Mouse (Mus musculus) forebrain, embryonic 16.5 days (tissue): ENCODE results near the gene Ccdc85c. TPM values are rescaled to one million over a fixed set of nuclear protein-coding genes. Genes with fewer than 3 reads are reported as not detected.

ENCODE experiments used
- ATAC-seq: fragments of 200-750 bp; cut with Nextera tagmentation; 2 replicates; pipeline ENCODE4 v1.8.0; 2017; ENCODE audit warnings: mild to moderate bottlenecking, moderate library complexity
- H3K27ac ChIP-seq: fragments of 300-500 bp; sonication (generic); 2 replicates; pipeline ENCODE4 v1.5.1; 2014; ENCODE audit warnings: low read length, control low read depth
- H3K27me3 ChIP-seq: fragments of 300-500 bp; sonication (generic); replicated peaks from 2 replicates; pipeline ENCODE4 v1.6.1; 2014; ENCODE audit warnings: low read length; ENCODE audit not compliant: control insufficient read depth, insufficient read depth
- H3K36me3 ChIP-seq: fragments of 300-500 bp; sonication (generic); 2 replicates; pipeline ENCODE4 v1.6.1; 2014; ENCODE audit not compliant: control insufficient read depth, insufficient read depth
- H3K4me1 ChIP-seq: fragments of 300-500 bp; sonication (generic); replicated peaks from 2 replicates; pipeline ENCODE4 v1.6.1; 2014; ENCODE audit warnings: low read length; ENCODE audit not compliant: control insufficient read depth, insufficient read depth
- H3K4me2 ChIP-seq: fragments of 300-500 bp; sonication (generic); 2 replicates; pipeline ENCODE4 v1.6.1; 2014; ENCODE audit warnings: mild to moderate bottlenecking, low read length, control low read depth
- H3K4me3 ChIP-seq: fragments of 300-500 bp; sonication (generic); replicated peaks from 2 replicates; pipeline ENCODE4 v1.5.1; 2014; ENCODE audit warnings: mild to moderate bottlenecking, low read length, control low read depth
- H3K9ac ChIP-seq: fragments of 300-500 bp; sonication (generic); replicated peaks from 2 replicates; pipeline ENCODE4 v1.6.1; 2014; ENCODE audit warnings: low read depth, low read length, control low read depth
- H3K9me3 ChIP-seq: fragments of 300-500 bp; sonication (generic); 2 replicates; pipeline ENCODE4 v1.6.1; 2016; ENCODE audit warnings: low read length; ENCODE audit not compliant: control insufficient read depth
- WGBS: fragments of 180-500 bp; shearing (Covaris S2); extraction: QIAGEN DNeasy Blood & Tissue Kit; methylation state at CpG from one replicate; pipeline ENCODE4 v1.1.7; 2014; 5-methylcytosine and 5-hydroxymethylcytosine counted together
- polyA plus RNA-seq: library from polyadenylated mRNA; unstranded; fragments of >200 nt; fragmentation: Nextera tagmentation; extraction: Ambion mirVana; gene quantifications from 2 replicates; pipeline ENCODE4 v1.2.1, GENCODE M21; 2015

Ccdc85c gene
- polyA plus RNA-seq, 1 experiment from 2014 or later: 12.0 TPM

- Histone ChIP-seq H3K36me3 (no peaks in the 10 kb centered on the region), H3K27me3 (no peaks in the 10 kb centered on the region), H3K9me3 (no peaks in the 10 kb centered on the region), H3K27ac (no peak overlapping the region), H3K9ac (no peak overlapping the region), H3K4me2 (peak overlapping the region; percentile 93), H3K4me1 (peaks cover 53% of the 10 kb centered on the region), H3K4me3 (peak overlapping the region; percentile 6)
- WGBS: 40% methylated on average over 7 of the region's 7 CpGs
- ATAC-seq: no peak
Observed at GRCm38 (mm10) chr12:108272143-108272635, 3.0 kb downstream of the Ccdc85c start.

- no peak overlapping the region for H3K27ac ChIP-seq
- no peak for ATAC-seq
- H3K4me2 ChIP-seq: peak overlapping the region; percentile 93
- no peaks in the 10 kb centered on the region for H3K36me3 ChIP-seq
- peak overlapping the region; percentile 6 for H3K4me3 ChIP-seq
- no peaks in the 10 kb centered on the region for H3K27me3 ChIP-seq
- no peak overlapping the region for H3K9ac ChIP-seq
- H3K4me1 ChIP-seq: peaks cover 49% of the 10 kb centered on the region
- no peaks in the 10 kb centered on the region for H3K9me3 ChIP-seq
- WGBS: 65% methylated on average over 16 of the region's 16 CpGs
Observed at GRCm38 (mm10) chr12:108271351-108272142, 3.7 kb downstream of the Ccdc85c start.

GRCm38 (mm10) chr12:108270240-108270919, 4.8 kb downstream of the Ccdc85c start:
- Histone ChIP-seq H3K4me2 (peak overlapping the region; percentile 26), H3K4me3 (no peak overlapping the region), H3K27ac (no peak overlapping the region), H3K9me3 (no peaks in the 10 kb centered on the region), H3K36me3 (no peaks in the 10 kb centered on the region), H3K9ac (0 out of 2 replicates have a peak overlapping the region, but pooled peaks have one; percentile 27), H3K4me1 (peaks cover 60% of the 10 kb centered on the region), H3K27me3 (no peaks in the 10 kb centered on the region)
- ATAC-seq: no peak
- 45% methylated on average over 12 of the region's 13 CpGs for WGBS

- Histone ChIP-seq H3K4me2 (no peak overlapping the region), H3K27ac (no peak overlapping the region), H3K4me3 (no peak overlapping the region), H3K36me3 (no peaks in the 10 kb centered on the region), H3K27me3 (no peaks in the 10 kb centered on the region), H3K4me1 (peaks cover 67% of the 10 kb centered on the region), H3K9me3 (no peaks in the 10 kb centered on the region), H3K9ac (no peak overlapping the region)
- 89% methylated on average over 5 of the region's 5 CpGs for WGBS
- no peak for ATAC-seq
Observed at GRCm38 (mm10) chr12:108269699-108270098, 5.5 kb downstream of the Ccdc85c start.

GRCm38 (mm10) chr12:108268970-108269369, 6.3 kb downstream of the Ccdc85c start:
- ATAC-seq: no peak
- Histone ChIP-seq H3K27me3 (no peaks in the 10 kb centered on the region), H3K36me3 (no peaks in the 10 kb centered on the region), H3K4me3 (no peak overlapping the region), H3K27ac (no peak overlapping the region), H3K4me2 (no peak overlapping the region), H3K9ac (no peak overlapping the region), H3K9me3 (no peaks in the 10 kb centered on the region), H3K4me1 (peaks cover 70% of the 10 kb centered on the region)
- 93% methylated on average over 10 of the region's 10 CpGs for WGBS

- Histone ChIP-seq H3K4me1 (peaks cover 67% of the 10 kb centered on the region), H3K27ac (no peak overlapping the region), H3K9ac (no peak overlapping the region), H3K9me3 (no peaks in the 10 kb centered on the region), H3K4me3 (no peak overlapping the region), H3K4me2 (no peak overlapping the region), H3K27me3 (no peaks in the 10 kb centered on the region), H3K36me3 (no peaks in the 10 kb centered on the region)
- 86% methylated on average over 7 of the region's 7 CpGs for WGBS
- no peak for ATAC-seq
Observed at GRCm38 (mm10) chr12:108267653-108268052, 7.6 kb downstream of the Ccdc85c start.

- Histone ChIP-seq H3K4me3 (peak overlapping the region; percentile 21), H3K27me3 (no peaks in the 10 kb centered on the region), H3K4me1 (peaks cover 60% of the 10 kb centered on the region), H3K4me2 (peak overlapping the region; percentile 57), H3K9me3 (no peaks in the 10 kb centered on the region), H3K27ac (peak overlapping the region; percentile 62), H3K36me3 (no peaks in the 10 kb centered on the region), H3K9ac (peak overlapping the region; percentile 67)
- peak; percentile 81 for ATAC-seq
- 8% methylated on average over 27 of the region's 27 CpGs for WGBS
Observed at GRCm38 (mm10) chr12:108265831-108266619, 9.2 kb downstream of the Ccdc85c start.

GRCm38 (mm10) chr12:108264918-108265317, 10.3 kb downstream of the Ccdc85c start:
- no peak overlapping the region for H3K27ac ChIP-seq
- no peak for ATAC-seq
- H3K9ac ChIP-seq: no peak overlapping the region

GRCm38 (mm10) chr12:108260950-108261349, 14.3 kb downstream of the Ccdc85c start:
- ATAC-seq: no peak
- Histone ChIP-seq H3K4me2 (no peak overlapping the region), H3K9me3 (no peaks in the 10 kb centered on the region), H3K4me1 (peaks cover 61% of the 10 kb centered on the region), H3K27me3 (no peaks in the 10 kb centered on the region), H3K9ac (no peak overlapping the region), H3K36me3 (no peaks in the 10 kb centered on the region), H3K4me3 (no peak overlapping the region), H3K27ac (no peak overlapping the region)
- 90% methylated on average over 12 of the region's 12 CpGs for WGBS

More at GRCm38 (mm10) chr12:108264918-108265317, 10.3 kb downstream of the Ccdc85c start:
- Histone ChIP-seq H3K9me3 (no peaks in the 10 kb centered on the region), H3K36me3 (no peaks in the 10 kb centered on the region), H3K4me2 (no peak overlapping the region), H3K4me1 (peaks cover 53% of the 10 kb centered on the region), H3K27me3 (no peaks in the 10 kb centered on the region), H3K4me3 (no peak overlapping the region)
- 71% methylated on average over 7 of the region's 7 CpGs for WGBS
